ENCODE assay signal across 15 mouse cellular contexts in genomic region chr10:78079955-78080591, GRCm38 (mm10). TPM values are rescaled to one million over a fixed set of nuclear protein-coding genes. Genes with fewer than 3 reads are reported as not detected.
DNase-seq lines count a peak whose midpoint lies in the region; ATAC-seq lines count a peak whose summit lies in the region.
"Had no signal": no experiment of that assay in that cellular context is flagged by ENCODE, and none has a peak within 500 bp of the region (broad histone marks: within the 10 kb centered on the region; RNA-seq: fewer than 3 reads in every experiment).

No protein-coding gene starts in this region.

- no peak overlapping the region for H3K27ac ChIP-seq in midbrain, embryonic 15.5 days
- H3K27ac ChIP-seq: forebrain, embryonic 12.5 days; heart, embryonic 15.5 days; intestine, embryonic 15.5 days; layer of hippocampus, adult 2 months had no signal

- H3K27me3 ChIP-seq in midbrain, embryonic 15.5 days (replicated peaks): no peaks in the 10 kb centered on the region
- H3K27me3 ChIP-seq: forebrain, embryonic 12.5 days; intestine, embryonic 15.5 days had no signal

- H3K4me3 ChIP-seq in midbrain, embryonic 15.5 days: no peak overlapping the region
- H3K4me3 ChIP-seq: forebrain, embryonic 12.5 days; heart, embryonic 15.5 days; intestine, embryonic 15.5 days; layer of hippocampus, adult 2 months had no signal

- intact Hi-C loops in gastrocnemius, postnatal 36 days (cut with DNase I): no loop called here

- no peaks in the 10 kb centered on the region for H3K9me3 ChIP-seq in midbrain, embryonic 15.5 days
- H3K9me3 ChIP-seq: forebrain, embryonic 12.5 days; heart, embryonic 15.5 days; intestine, embryonic 15.5 days had no signal

- H3K36me3 ChIP-seq in midbrain, embryonic 15.5 days (replicated peaks): no peaks in the 10 kb centered on the region
- H3K36me3 ChIP-seq: forebrain, embryonic 12.5 days; heart, embryonic 15.5 days; intestine, embryonic 15.5 days had no signal

- no peak overlapping the region for H3K4me2 ChIP-seq in midbrain, embryonic 15.5 days
- H3K4me2 ChIP-seq: forebrain, embryonic 12.5 days; heart, embryonic 15.5 days; intestine, embryonic 15.5 days; lung, embryonic 14.5 days had no signal

- no peak for ATAC-seq in midbrain, embryonic 15.5 days (replicated peaks)
- ATAC-seq: intestine, embryonic 15.5 days had no signal

- no peaks in the 10 kb centered on the region for H3K4me1 ChIP-seq in midbrain, embryonic 15.5 days
- H3K4me1 ChIP-seq: forebrain, embryonic 12.5 days; heart, embryonic 15.5 days; intestine, embryonic 15.5 days had no signal

- DNase-seq in lung, adult 18-20 months: peak; percentile 40 to 56
- DNase-seq in lung, postnatal 4 days: no peak
- DNase-seq in adrenal gland, adult 2 months: peak; percentile 90
- peak; percentile 43 to 54 for DNase-seq in gastrocnemius, postnatal 36 days
- DNase-seq in lung, postnatal 36 days: peak; percentile 59
- no peak for DNase-seq in kidney, postnatal 25 days
- DNase-seq in right cerebral cortex, adult 18-20 months: no peak
- DNase-seq: left cerebral cortex, postnatal 4 days; lung, embryonic 14.5 days; thymus, postnatal 25 days had no signal

- WGBS in midbrain, embryonic 15.5 days: 80% methylated on average over 4 of the region's 4 CpGs

- no peak overlapping the region for H3K9ac ChIP-seq in midbrain, embryonic 15.5 days
- H3K9ac ChIP-seq: forebrain, embryonic 12.5 days; heart, embryonic 15.5 days; intestine, embryonic 15.5 days; lung, embryonic 14.5 days had no signal

RNA-seq across cellular contexts. Expression of gene Icosl, which starts 11.0 kb away (rescaled TPM):
- 10 to 100 TPM; 14.9 to 16.4 TPM for total RNA-seq in adrenal gland, adult 2 months (2021)
- polyA plus RNA-seq in adrenal gland, adult 2 months (2012; rRNA removed): 22.8 and 32.0 TPM in 2 replicates
- total RNA-seq in gastrocnemius, postnatal 36 days (2021): 1 to 10 TPM; 1.2 to 1.6 TPM
- polyA plus RNA-seq in midbrain, embryonic 15.5 days (2015; fragmentation: Nextera tagmentation; extraction: Ambion mirVana): 0.48 and 0.84 TPM in 2 replicates

RNA-seq across cellular contexts. Expression of gene Aire, which starts 36.7 kb away (rescaled TPM):
- total RNA-seq in adrenal gland, adult 2 months (2021): not detected
- polyA plus RNA-seq in adrenal gland, adult 2 months (2012; rRNA removed): 0.08 TPM in 1 of 2 replicates, not detected in the other
- total RNA-seq in gastrocnemius, postnatal 36 days (2021): not detected
- polyA plus RNA-seq in midbrain, embryonic 15.5 days (2015; fragmentation: Nextera tagmentation; extraction: Ambion mirVana): 0.06 and 0.37 TPM in 2 replicates

RNA-seq across cellular contexts. Expression of gene Dnmt3l, which starts 38.3 kb away (rescaled TPM):
- total RNA-seq in adrenal gland, adult 2 months (2021): 10 to 100 TPM; 23.2 to 29.5 TPM
- 14.6 and 15.5 TPM in 2 replicates for polyA plus RNA-seq in adrenal gland, adult 2 months (2012; rRNA removed)
- not detected for total RNA-seq in gastrocnemius, postnatal 36 days (2021)
- polyA plus RNA-seq in midbrain, embryonic 15.5 days (2015; fragmentation: Nextera tagmentation; extraction: Ambion mirVana): not detected in 2 replicates
- total RNA-seq: layer of hippocampus, adult 2 months; left cerebral cortex, postnatal 4 days had no signal
- polyA plus RNA-seq: forebrain, embryonic 12.5 days; heart, embryonic 15.5 days had no signal

Comparison
In these comparisons a context has a peak if more than half of its experiments do, and no peak if none do; other contexts are left out.
1. DNase-seq: peak in lung, adult 18-20 months (2 of 2), adrenal gland, adult 2 months (single experiment), gastrocnemius, postnatal 36 days (2 of 2) and lung, postnatal 36 days (single experiment); none in lung, postnatal 4 days (0 of 2), kidney, postnatal 25 days (0 of 2) and right cerebral cortex, adult 18-20 months (single experiment).
2. RNA of gene Icosl, which starts 11.0 kb away (total RNA-seq): 14.9 to 16.4 TPM in adrenal gland, adult 2 months; 1.2 to 1.6 TPM in gastrocnemius, postnatal 36 days; every median in the first group is over 4 times any median in the second.
3. RNA of gene Dnmt3l, which starts 38.3 kb away (total RNA-seq): 23.2 to 29.5 TPM in adrenal gland, adult 2 months; not detected in gastrocnemius, postnatal 36 days; every median in the first group is over 10 times any median in the second.